Mouse (Mus musculus): ENCODE results near the gene Fyn. TPM values are rescaled to one million over a fixed set of nuclear protein-coding genes. Genes with fewer than 3 reads are reported as not detected.

Gene Fyn
- polyA plus RNA-seq, 1 experiment from 2014 or later = 42.7 TPM

DNA sequence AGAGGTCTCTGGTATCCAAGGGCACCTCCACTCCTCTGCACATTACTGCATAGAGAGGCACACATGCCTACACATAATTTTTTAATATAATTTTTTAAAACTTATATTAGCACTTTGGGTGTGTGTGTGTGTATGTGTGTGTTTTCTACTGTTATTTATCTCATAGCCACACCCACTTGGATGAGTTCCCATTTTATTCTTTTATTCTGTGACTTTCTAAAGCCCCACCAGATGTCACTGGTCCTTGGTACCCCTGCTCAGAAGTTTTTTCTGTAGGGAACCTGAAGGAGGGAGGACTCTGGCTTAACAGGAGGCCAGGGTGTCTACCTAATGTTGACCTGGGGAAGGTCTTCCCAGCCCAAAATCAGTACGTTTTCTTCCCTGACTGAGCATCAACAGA, 152.7 kb downstream of the Fyn start:
- no peaks in the 10 kb centered on the region for H3K27me3 ChIP-seq (ENCODE audit: control insufficient read depth, insufficient read depth, low read length)
- no peak overlapping the region for H3K4me2 ChIP-seq (ENCODE audit: low read depth, low read length, severe bottlenecking)
- no peaks in the 10 kb centered on the region for H3K36me3 ChIP-seq (ENCODE audit: control insufficient read depth, insufficient read depth, low read length)
- H3K27ac ChIP-seq (ENCODE audit: low read depth, low read length) = no peak overlapping the region
- H3K4me3 ChIP-seq (ENCODE audit: low read depth, low read length) = no peak overlapping the region
- peaks cover 1% of the 10 kb centered on the region; the same call in 1 of the 2 replicates for H3K4me1 ChIP-seq (replicated peaks; ENCODE audit: control insufficient read depth, insufficient read depth, low read length)
- ATAC-seq (replicated peaks; ENCODE audit: low FRiP score) = no peak
- H3K9me3 ChIP-seq (ENCODE audit: control insufficient read depth, low read length) = no peaks in the 10 kb centered on the region
- no peak for DNase-seq (ENCODE audit: low spot score)
- 77% methylated on average over 1 of the region's 1 CpGs for WGBS
- H3K9ac ChIP-seq (ENCODE audit: low read length) = no peak overlapping the region

DNA sequence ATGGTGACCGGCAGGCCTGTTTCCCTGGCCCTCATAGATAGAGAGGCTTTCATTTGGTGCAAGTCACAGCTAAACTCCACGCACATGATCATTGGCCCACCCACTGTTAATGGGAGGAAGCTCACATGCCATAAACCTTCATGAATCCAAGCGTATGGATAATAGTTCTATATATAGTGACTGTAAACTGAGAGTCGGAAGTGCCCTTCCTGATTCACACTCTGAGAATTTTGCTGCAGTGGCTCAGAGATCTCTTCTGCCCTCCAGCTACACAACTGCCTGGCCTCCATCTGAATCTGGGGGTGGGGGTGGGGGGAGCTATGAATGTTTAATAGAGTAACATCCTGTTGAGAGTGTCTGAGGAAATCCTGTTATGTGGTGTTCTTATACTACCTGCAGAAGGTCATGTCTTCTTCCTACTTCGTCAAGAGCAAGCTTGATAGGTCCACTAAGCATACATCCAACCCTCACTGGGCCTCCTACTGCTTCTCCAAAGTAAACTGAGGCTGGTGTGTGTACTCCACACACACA, 153.3 kb downstream of the Fyn start:
- ATAC-seq (replicated peaks; ENCODE audit: low FRiP score) (no peak), DNase-seq (ENCODE audit: low spot score) (no peak)
- no peak overlapping the region for H3K4me2 ChIP-seq (ENCODE audit: low read depth, low read length, severe bottlenecking)
- no peaks in the 10 kb centered on the region for H3K9me3 ChIP-seq (ENCODE audit: control insufficient read depth, low read length)
- no peaks in the 10 kb centered on the region for H3K36me3 ChIP-seq (ENCODE audit: control insufficient read depth, insufficient read depth, low read length)
- no peak overlapping the region for H3K4me3 ChIP-seq (ENCODE audit: low read depth, low read length)
- no peak overlapping the region for H3K27ac ChIP-seq (ENCODE audit: low read depth, low read length)
- 86% methylated on average over 5 of the region's 5 CpGs for WGBS
- H3K9ac ChIP-seq (ENCODE audit: low read length) = no peak overlapping the region
- peaks cover 1% of the 10 kb centered on the region; the same call in 1 of the 2 replicates for H3K4me1 ChIP-seq (replicated peaks; ENCODE audit: control insufficient read depth, insufficient read depth, low read length)
- H3K27me3 ChIP-seq (ENCODE audit: control insufficient read depth, insufficient read depth, low read length) = no peaks in the 10 kb centered on the region

GRCm38 (mm10) chr10:39522857-39523614, 154.4 kb downstream of the Fyn start:
- H3K36me3 ChIP-seq (ENCODE audit: control insufficient read depth, insufficient read depth, low read length) = peaks cover 4% of the 10 kb centered on the region; the same call in 1 of the 2 replicates
- no peak overlapping the region for H3K27ac ChIP-seq (ENCODE audit: low read depth, low read length)
- DNase-seq (ENCODE audit: low spot score) (no peak), ATAC-seq (replicated peaks; ENCODE audit: low FRiP score) (no peak)
- no peak overlapping the region for H3K4me2 ChIP-seq (ENCODE audit: low read depth, low read length, severe bottlenecking)
- no peaks in the 10 kb centered on the region for H3K9me3 ChIP-seq (ENCODE audit: control insufficient read depth, low read length)
- no peak overlapping the region for H3K4me3 ChIP-seq (ENCODE audit: low read depth, low read length)
- peaks cover 1% of the 10 kb centered on the region; the same call in 1 of the 2 replicates for H3K4me1 ChIP-seq (replicated peaks; ENCODE audit: control insufficient read depth, insufficient read depth, low read length)
- no peak overlapping the region for H3K9ac ChIP-seq (ENCODE audit: low read length)
- no peaks in the 10 kb centered on the region for H3K27me3 ChIP-seq (ENCODE audit: control insufficient read depth, insufficient read depth, low read length)
- 57% methylated on average over 11 of the region's 11 CpGs for WGBS

- DNase-seq (ENCODE audit: low spot score) (no peak), ATAC-seq (replicated peaks; ENCODE audit: low FRiP score) (no peak)
- Histone ChIP-seq H3K27ac (ENCODE audit: low read depth, low read length) (no peak overlapping the region), H3K36me3 (ENCODE audit: control insufficient read depth, insufficient read depth, low read length) (peaks cover 4% of the 10 kb centered on the region; the same call in 1 of the 2 replicates), H3K4me1 (replicated peaks; ENCODE audit: control insufficient read depth, insufficient read depth, low read length) (no peaks in the 10 kb centered on the region; the same call in 1 of the 2 replicates), H3K9me3 (ENCODE audit: control insufficient read depth, low read length) (no peaks in the 10 kb centered on the region), H3K4me3 (ENCODE audit: low read depth, low read length) (no peak overlapping the region), H3K9ac (ENCODE audit: low read length) (no peak overlapping the region), H3K4me2 (ENCODE audit: low read depth, low read length, severe bottlenecking) (no peak overlapping the region), H3K27me3 (ENCODE audit: control insufficient read depth, insufficient read depth, low read length) (no peaks in the 10 kb centered on the region)
- 75% methylated on average over 8 of the region's 8 CpGs for WGBS
Observed at GRCm38 (mm10) chr10:39524355-39524754, 155.7 kb downstream of the Fyn start.

GRCm38 (mm10) chr10:39525431-39525830, 156.8 kb downstream of the Fyn start:
- DNase-seq (ENCODE audit: low spot score) (no peak), ATAC-seq (replicated peaks; ENCODE audit: low FRiP score) (no peak)
- Histone ChIP-seq H3K4me1 (replicated peaks; ENCODE audit: control insufficient read depth, insufficient read depth, low read length) (no peaks in the 10 kb centered on the region; the same call in 1 of the 2 replicates), H3K9ac (ENCODE audit: low read length) (no peak overlapping the region), H3K9me3 (ENCODE audit: control insufficient read depth, low read length) (no peaks in the 10 kb centered on the region), H3K36me3 (ENCODE audit: control insufficient read depth, insufficient read depth, low read length) (peaks cover 4% of the 10 kb centered on the region; the same call in 1 of the 2 replicates), H3K4me3 (ENCODE audit: low read depth, low read length) (no peak overlapping the region), H3K27me3 (ENCODE audit: control insufficient read depth, insufficient read depth, low read length) (no peaks in the 10 kb centered on the region), H3K27ac (ENCODE audit: low read depth, low read length) (no peak overlapping the region), H3K4me2 (ENCODE audit: low read depth, low read length, severe bottlenecking) (no peak overlapping the region)
- WGBS = 87% methylated on average over 13 of the region's 13 CpGs

- Histone ChIP-seq H3K9ac (ENCODE audit: low read length) (no peak overlapping the region), H3K36me3 (ENCODE audit: control insufficient read depth, insufficient read depth, low read length) (peaks cover 4% of the 10 kb centered on the region; the same call in 1 of the 2 replicates), H3K4me1 (replicated peaks; ENCODE audit: control insufficient read depth, insufficient read depth, low read length) (no peaks in the 10 kb centered on the region; the same call in 1 of the 2 replicates), H3K9me3 (ENCODE audit: control insufficient read depth, low read length) (no peaks in the 10 kb centered on the region), H3K27ac (ENCODE audit: low read depth, low read length) (no peak overlapping the region), H3K27me3 (ENCODE audit: control insufficient read depth, insufficient read depth, low read length) (no peaks in the 10 kb centered on the region), H3K4me2 (ENCODE audit: low read depth, low read length, severe bottlenecking) (no peak overlapping the region), H3K4me3 (ENCODE audit: low read depth, low read length) (no peak overlapping the region)
- ATAC-seq (replicated peaks; ENCODE audit: low FRiP score) (no peak), DNase-seq (ENCODE audit: low spot score) (no peak)
- 22% methylated on average over 5 of the region's 5 CpGs for whole genome bisulfite sequencing
Observed at GRCm38 (mm10) chr10:39527113-39527512, 158.5 kb downstream of the Fyn start.

DNA sequence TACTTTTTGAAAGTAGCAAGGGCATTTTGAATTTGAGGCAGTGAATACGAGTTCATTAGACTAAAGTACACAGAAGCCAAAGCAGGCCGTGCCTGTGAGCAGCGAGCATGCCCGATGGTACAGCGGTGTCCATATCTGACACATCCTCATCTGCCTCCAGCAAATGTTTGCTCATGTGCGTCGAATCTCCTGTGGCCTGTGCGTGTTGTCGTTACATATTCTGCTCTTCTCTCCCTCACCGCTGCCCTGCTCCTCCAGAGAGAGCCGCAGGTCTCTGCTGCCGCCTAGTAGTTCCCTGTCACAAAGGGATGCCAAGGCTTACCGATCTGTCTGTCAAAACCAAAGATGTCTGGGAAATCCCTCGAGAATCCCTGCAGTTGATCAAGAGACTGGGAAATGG, 160.5 kb downstream of the Fyn start:
- no peak overlapping the region for H3K4me2 ChIP-seq (ENCODE audit: low read depth, low read length, severe bottlenecking)
- no peak overlapping the region for H3K4me3 ChIP-seq (ENCODE audit: low read depth, low read length)
- no peaks in the 10 kb centered on the region for H3K4me1 ChIP-seq (replicated peaks; ENCODE audit: control insufficient read depth, insufficient read depth, low read length)
- DNase-seq (ENCODE audit: low spot score) (no peak), ATAC-seq (replicated peaks; ENCODE audit: low FRiP score) (no peak)
- no peaks in the 10 kb centered on the region for H3K27me3 ChIP-seq (ENCODE audit: control insufficient read depth, insufficient read depth, low read length)
- H3K9ac ChIP-seq (ENCODE audit: low read length) = no peak overlapping the region
- H3K36me3 ChIP-seq (ENCODE audit: control insufficient read depth, insufficient read depth, low read length) = peaks cover 4% of the 10 kb centered on the region; the same call in 1 of the 2 replicates
- H3K27ac ChIP-seq (ENCODE audit: low read depth, low read length) = no peak overlapping the region
- WGBS = 89% methylated on average over 14 of the region's 14 CpGs
- no peaks in the 10 kb centered on the region for H3K9me3 ChIP-seq (ENCODE audit: control insufficient read depth, low read length)

DNA sequence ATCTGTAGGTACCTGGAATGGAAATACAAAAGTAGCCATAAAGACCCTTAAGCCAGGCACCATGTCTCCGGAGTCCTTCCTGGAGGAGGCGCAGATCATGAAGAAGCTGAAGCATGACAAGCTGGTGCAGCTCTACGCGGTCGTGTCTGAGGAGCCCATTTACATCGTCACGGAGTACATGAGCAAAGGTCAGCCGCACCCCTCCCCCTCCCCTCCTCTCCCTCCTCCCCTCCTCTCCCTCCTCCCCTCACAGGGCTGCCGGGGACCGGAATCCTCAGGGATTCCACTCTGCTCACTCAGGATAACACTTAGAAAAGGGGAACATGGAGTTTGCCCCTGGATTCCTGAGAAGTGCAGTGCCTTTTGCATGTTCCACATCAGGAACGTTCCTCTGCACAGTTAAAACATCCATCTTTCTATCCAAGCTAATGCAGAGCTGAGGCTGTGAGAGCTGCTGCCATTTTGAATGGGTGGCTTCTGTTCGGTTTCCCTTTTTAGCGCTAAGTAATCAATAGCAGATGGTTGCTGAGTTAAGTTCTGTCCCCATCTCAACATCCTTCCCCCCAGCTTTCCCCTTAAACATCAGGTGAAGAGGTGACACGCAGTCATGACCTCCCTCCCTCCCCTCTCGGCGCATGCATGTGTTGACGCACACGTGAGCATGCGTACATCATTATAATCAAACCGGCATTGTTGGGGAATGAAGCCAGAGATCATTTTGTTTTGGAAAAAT, 163.5 kb downstream of the Fyn start:
- ATAC-seq (replicated peaks; ENCODE audit: low FRiP score) = no peak
- no peak for DNase-seq (ENCODE audit: low spot score)
- Histone ChIP-seq H3K4me1 (replicated peaks; ENCODE audit: control insufficient read depth, insufficient read depth, low read length) (no peaks in the 10 kb centered on the region), H3K36me3 (ENCODE audit: control insufficient read depth, insufficient read depth, low read length) (peaks cover 4% of the 10 kb centered on the region; the same call in 1 of the 2 replicates), H3K4me3 (ENCODE audit: low read depth, low read length) (no peak overlapping the region), H3K27ac (ENCODE audit: low read depth, low read length) (no peak overlapping the region), H3K27me3 (ENCODE audit: control insufficient read depth, insufficient read depth, low read length) (no peaks in the 10 kb centered on the region), H3K9me3 (ENCODE audit: control insufficient read depth, low read length) (no peaks in the 10 kb centered on the region), H3K4me2 (ENCODE audit: low read depth, low read length, severe bottlenecking) (no peak overlapping the region), H3K9ac (ENCODE audit: low read length) (no peak overlapping the region)
- 72% methylated on average over 19 of the region's 20 CpGs for WGBS

Data from forebrain, embryonic 11.5 days (tissue).